In genomic region chr17:45663106-45663919, GRCm38 (mm10) we compare ENCODE assay signal across 8 mouse cellular contexts. TPM values are rescaled to one million over a fixed set of nuclear protein-coding genes. Genes with fewer than 3 reads are reported as not detected.
DNase-seq lines count a peak whose midpoint lies in the region; ATAC-seq and TF ChIP-seq lines count a peak whose summit lies in the region.

No protein-coding gene starts in this region.

- H3K9me3 ChIP-seq in E14TG2a.4 (ENCODE audit: low read length) = no peaks in the 10 kb centered on the region
- no peaks in the 10 kb centered on the region for H3K9me3 ChIP-seq in forebrain, embryonic 13.5 days (replicated peaks)

- H3K27me3 ChIP-seq in E14TG2a.4 (ENCODE audit: insufficient read depth, low read length) = no peaks in the 10 kb centered on the region
- H3K27me3 ChIP-seq in forebrain, embryonic 13.5 days = no peaks in the 10 kb centered on the region

- peak overlapping the region; percentile 34; the same call in 1 of the 2 replicates for H3K9ac ChIP-seq in forebrain, embryonic 13.5 days

- peaks cover 61% of the 10 kb centered on the region for H3K36me3 ChIP-seq in E14TG2a.4 (ENCODE audit: insufficient read depth, low read length)
- H3K36me3 ChIP-seq in forebrain, embryonic 13.5 days (ENCODE audit: poor library complexity, severe bottlenecking) = peaks cover 79% of the 10 kb centered on the region

- TF ChIP-seq POLR2A in olfactory bulb, adult 2 months (IDR thresholded peaks at IDR 0.05; ENCODE audit: insufficient read depth, low read depth, low read length) = no peak

- ATAC-seq in forebrain, embryonic 13.5 days = peak; percentile 76

- 22% methylated on average over 27 of the region's 27 CpGs for WGBS in forebrain, embryonic 13.5 days
- WGBS in olfactory bulb, adult 2 months = 19% methylated on average over 27 of the region's 27 CpGs

- no peak overlapping the region for H3K27ac ChIP-seq in forebrain, embryonic 13.5 days
- H3K27ac ChIP-seq in layer of hippocampus, adult 2 months = peak overlapping the region; percentile 67; the same call in 1 of the 2 replicates
- no peak overlapping the region for H3K27ac ChIP-seq in olfactory bulb, adult 2 months (ENCODE audit: insufficient read depth, low read depth, low read length)

- H3K4me2 ChIP-seq in forebrain, embryonic 13.5 days = peak overlapping the region; percentile 39

- peaks cover 88% of the 10 kb centered on the region for H3K4me1 ChIP-seq in E14TG2a.4 (replicated peaks; ENCODE audit: low read depth, low read length)
- H3K4me1 ChIP-seq in forebrain, embryonic 13.5 days = peaks cover 3% of the 10 kb centered on the region; the same call in 1 of the 2 replicates
- H3K4me1 ChIP-seq in olfactory bulb, adult 2 months (ENCODE audit: control insufficient read depth, insufficient read depth, low read length) = peaks cover 4% of the 10 kb centered on the region

- peak; percentile 74 for DNase-seq in c-Kit-positive CD71-positive TER-119-positive erythroid progenitor cells, embryonic 14.5 days (ENCODE audit: low spot score)
- DNase-seq in heart, postnatal 4 days = peak; percentile 89
- DNase-seq in layer of hippocampus, adult 2 months (ENCODE audit: low spot score in 2 of 2) = peak; percentile 71 to 86
- DNase-seq in lung, adult 18-20 months = peak; percentile 60 to 68
- DNase-seq in thymus, postnatal 10 days (ENCODE audit: low spot score in 2 of 2) = peak; percentile 62 to 83

- H3K4me3 ChIP-seq in E14TG2a.4 (replicated peaks; ENCODE audit: low read length) = peak overlapping the region; percentile 29; the same call in 1 of the 2 replicates
- H3K4me3 ChIP-seq in forebrain, embryonic 13.5 days = no peak overlapping the region
- peak overlapping the region; percentile 14; the same call in 1 of the 2 replicates for H3K4me3 ChIP-seq in layer of hippocampus, adult 2 months
- H3K4me3 ChIP-seq in olfactory bulb, adult 2 months (ENCODE audit: insufficient read depth, low read depth, low read length) = peak overlapping the region; percentile 16; the same call in 1 of the 2 replicates

- TF ChIP-seq CTCF in E14TG2a.4 (conservative IDR thresholded peaks at IDR 0.05; ENCODE audit: low read length) = peak; percentile 92
- TF ChIP-seq CTCF in layer of hippocampus, adult 2 months (conservative IDR thresholded peaks at IDR 0.05) = peak; percentile 99
- peak; percentile 97 for TF ChIP-seq CTCF in olfactory bulb, adult 2 months (IDR thresholded peaks at IDR 0.05; ENCODE audit: insufficient read depth, low read depth, low read length)

RNA-seq across cellular contexts. Expression of gene Capn11, which starts 4.2 kb away (rescaled TPM):
- 0.30 and 0.72 TPM in 2 replicates for polyA plus RNA-seq in forebrain, embryonic 13.5 days (2015; fragmentation: Nextera tagmentation; extraction: Ambion mirVana)
- 1 to 10 TPM in 1 of 2 experiments, not detected in 1; 1.3 TPM for total RNA-seq in heart, postnatal 4 days (2021)
- total RNA-seq in layer of hippocampus, adult 2 months (2021) = under 1 TPM; 0.28 to 0.44 TPM
- polyA plus RNA-seq in olfactory bulb, adult 2 months (2012; ENCODE audit: insufficient read depth, insufficient read length, low replicate concordance, missing spikeins) = not detected in 2 replicates

RNA-seq across cellular contexts. Expression of gene Mrpl14, which starts 22.8 kb away (rescaled TPM):
- polyA plus RNA-seq in forebrain, embryonic 13.5 days (2015; fragmentation: Nextera tagmentation; extraction: Ambion mirVana) = 116 and 125 TPM in 2 replicates
- 10 to 100 TPM; 89.8 to 90.8 TPM for total RNA-seq in heart, postnatal 4 days (2021)
- total RNA-seq in layer of hippocampus, adult 2 months (2021) = 10 to 100 TPM; 34.8 to 43.5 TPM
- not detected in 2 replicates for polyA plus RNA-seq in olfactory bulb, adult 2 months (2012; ENCODE audit: insufficient read depth, insufficient read length, low replicate concordance, missing spikeins)

RNA-seq across cellular contexts. Expression of gene Tmem63b, which starts 23.4 kb away (rescaled TPM):
- polyA plus RNA-seq in forebrain, embryonic 13.5 days (2015; fragmentation: Nextera tagmentation; extraction: Ambion mirVana) = 91.1 and 92.9 TPM in 2 replicates
- 10 to 100 TPM; 74.3 to 77.1 TPM for total RNA-seq in heart, postnatal 4 days (2021)
- 100 to 1,000 TPM; 165 to 176 TPM for total RNA-seq in layer of hippocampus, adult 2 months (2021)
- 179 TPM in 1 of 2 replicates, not detected in the other for polyA plus RNA-seq in olfactory bulb, adult 2 months (2012; ENCODE audit: insufficient read depth, insufficient read length, low replicate concordance, missing spikeins)
